Mouse (Mus musculus): ENCODE measurements around the gene Mthfd1l.

Gene Mthfd1l

GRCm38 (mm10) chr10:4210313-4211066 lies 237.6 kb downstream of the Mthfd1l start:
- no peak for DNase-seq (ENCODE audit: low spot score in 2 of 2)

- DNase-seq (ENCODE audit: low spot score in 2 of 2) = no peak
Observed at GRCm38 (mm10) chr10:4211067-4211447, 238.1 kb downstream of the Mthfd1l start.

Measured in spleen, postnatal 36 days (tissue).